Mouse (Mus musculus) ovary, postnatal 10 days (tissue): ENCODE measurements around the gene Foxr1.
A peak's percentile ranks its signal among the peaks of the same experiment; 100 is the strongest.
"Not testable (repeated sequence)": the region's sequence is repeated elsewhere in the genome, so short reads cannot be mapped to it uniquely, and the experiment has no call there.

Experiments used
- DNase-seq: peaks from one replicate; pipeline ENCODE4 v3.0.0; 2022; ENCODE audit warnings: low spot score

Foxr1 gene

GRCm38 (mm10) chr9:44477339-44478228 is 36.6 kb upstream of the Foxr1 start:
- DNase-seq: peak; percentile 21

- no peak for DNase-seq
These were observed 35.0 kb upstream of the Foxr1 start for GRCm38 (mm10) chr9:44475936-44476335.

DNA sequence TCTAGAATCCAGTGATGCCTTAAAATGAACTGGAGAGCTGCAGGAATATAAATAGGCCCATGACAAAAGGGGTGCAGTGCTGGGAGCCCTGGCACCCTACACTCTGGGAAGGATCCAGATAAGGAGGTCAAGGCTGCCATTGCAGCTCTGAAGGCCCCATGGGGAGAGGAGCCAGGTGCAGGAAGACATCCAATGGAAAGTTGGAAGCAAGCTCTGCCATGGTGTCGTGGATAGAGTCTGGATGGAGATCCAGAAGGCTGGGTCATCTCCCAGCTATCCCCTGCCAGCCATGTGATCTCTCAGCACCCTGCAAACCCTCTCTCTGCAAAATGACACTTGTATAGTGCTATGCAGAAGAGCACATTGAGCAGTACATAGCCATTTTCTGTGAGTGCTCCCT is 33.4 kb upstream of the Foxr1 start:
- DNase-seq: no peak

- DNase-seq: no peak
These were observed 32.2 kb upstream of the Foxr1 start for GRCm38 (mm10) chr9:44473184-44473583.

- DNase-seq: no peak
These were observed 27.9 kb upstream of the Foxr1 start for GRCm38 (mm10) chr9:44468800-44469199.

DNA sequence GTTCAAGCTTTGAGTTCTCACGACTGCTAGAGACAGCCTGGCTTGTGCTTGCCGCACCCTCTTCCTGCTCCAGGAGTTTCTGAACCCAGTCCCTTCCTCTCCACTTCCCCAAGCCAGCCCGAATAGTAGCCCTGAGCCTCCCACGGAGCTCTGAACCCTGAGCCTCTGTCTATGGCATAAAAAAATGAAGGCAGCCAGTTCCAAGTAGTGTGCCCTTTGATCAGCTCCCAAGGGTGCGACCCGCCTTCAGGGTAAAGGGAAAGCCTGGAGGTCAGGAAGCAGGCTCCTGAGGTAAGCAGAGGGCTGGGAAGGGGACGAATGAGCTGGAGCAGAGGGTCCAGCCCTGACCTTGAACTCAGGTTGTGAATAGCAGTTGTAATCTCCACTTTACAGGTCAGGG is 27.3 kb upstream of the Foxr1 start:
- no peak for DNase-seq

- no peak for DNase-seq
These were observed 21.0 kb upstream of the Foxr1 start for GRCm38 (mm10) chr9:44461950-44462349.

DNA sequence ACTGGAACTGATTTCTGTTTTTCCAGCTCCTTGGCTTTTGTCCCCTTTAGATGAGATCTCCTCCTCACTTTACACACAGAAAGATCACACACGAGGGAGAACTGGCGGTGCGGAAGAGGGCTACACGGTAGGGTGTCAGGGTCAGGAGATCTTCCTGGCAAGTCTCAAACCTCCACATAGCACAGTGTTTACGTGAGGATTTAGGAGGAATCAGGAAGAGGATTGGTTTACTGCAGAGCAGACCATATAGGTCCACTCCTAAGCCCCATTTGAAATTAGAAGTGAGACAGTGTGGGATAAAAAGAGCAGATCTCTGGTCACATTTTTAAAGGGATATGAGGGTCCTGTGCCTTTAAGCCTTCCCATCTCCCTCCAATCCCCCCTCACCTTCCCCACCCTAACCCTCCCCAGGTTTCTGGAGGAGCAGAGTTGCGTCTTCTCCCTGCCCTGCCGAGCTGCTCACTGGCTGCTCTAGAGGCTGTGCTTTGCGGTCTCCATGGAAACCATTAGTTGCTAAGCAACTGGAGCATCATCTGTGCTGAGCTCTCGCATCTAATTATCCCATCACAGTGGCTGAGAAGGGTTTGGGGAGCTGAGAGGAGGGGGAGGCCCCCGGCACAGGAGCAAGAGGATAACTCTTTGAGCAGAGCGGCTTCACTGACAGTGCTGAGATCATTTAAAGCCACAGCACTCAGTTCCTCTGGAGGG is 16.3 kb upstream of the Foxr1 start:
- DNase-seq: no peak

- DNase-seq: no peak
These were observed 13.9 kb upstream of the Foxr1 start, which contains the start of gene Upk2 for GRCm38 (mm10) chr9:44454891-44455220. Gene Upk2, minus strand, starts transcription at chr9:44454976.

GRCm38 (mm10) chr9:44454132-44454890 is 13.4 kb upstream of the Foxr1 start:
- DNase-seq: peak; percentile 63

DNA sequence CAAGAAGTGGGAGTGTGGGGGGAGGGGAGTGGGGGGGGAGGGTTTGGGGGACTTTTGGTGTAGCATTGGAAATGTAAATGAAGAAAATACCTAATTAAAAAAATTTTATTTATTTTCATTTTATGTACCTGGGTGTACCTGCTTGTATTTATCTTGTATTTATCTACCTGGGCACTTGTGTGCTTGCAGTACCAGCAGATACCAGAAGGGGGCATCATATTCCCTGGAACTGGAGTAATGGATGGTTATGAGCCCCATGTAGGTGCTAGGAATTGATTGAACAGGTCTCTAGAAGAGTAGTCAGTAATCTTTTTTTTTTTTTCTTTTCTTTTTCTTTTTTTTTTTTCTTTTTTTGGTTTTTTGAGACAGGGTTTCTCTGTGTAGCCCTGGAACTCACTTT is 9.5 kb upstream of the Foxr1 start:
- DNase-seq: no peak

- DNase-seq: not testable (repeated sequence)
These were observed 3.6 kb upstream of the Foxr1 start for GRCm38 (mm10) chr9:44444402-44445025.

- DNase-seq: no peak
These were observed 5.2 kb downstream of the Foxr1 start for GRCm38 (mm10) chr9:44435747-44436146.

- no peak for DNase-seq
These were observed 8.3 kb downstream of the Foxr1 start for GRCm38 (mm10) chr9:44432577-44433185.

DNA sequence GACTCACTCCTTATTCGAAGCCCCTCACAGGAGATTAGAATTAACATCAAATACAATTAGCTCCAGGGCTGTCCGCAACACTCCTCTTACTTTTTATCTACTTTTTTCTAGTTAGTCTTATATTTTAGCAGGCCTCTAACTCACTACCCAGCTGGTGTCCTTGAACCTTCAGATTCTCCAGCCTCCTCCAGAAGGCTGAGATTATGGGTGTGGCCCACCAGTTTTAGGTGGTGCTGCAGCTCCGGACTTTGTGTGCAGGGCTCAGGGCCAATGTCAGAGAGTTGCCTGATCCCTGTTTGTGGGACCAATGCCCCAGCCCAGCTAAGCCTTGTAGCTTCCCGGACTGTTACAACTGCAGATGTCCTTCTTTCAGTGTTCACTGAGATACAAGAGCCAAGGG is 17.4 kb downstream of the Foxr1 start:
- DNase-seq: no peak

DNA sequence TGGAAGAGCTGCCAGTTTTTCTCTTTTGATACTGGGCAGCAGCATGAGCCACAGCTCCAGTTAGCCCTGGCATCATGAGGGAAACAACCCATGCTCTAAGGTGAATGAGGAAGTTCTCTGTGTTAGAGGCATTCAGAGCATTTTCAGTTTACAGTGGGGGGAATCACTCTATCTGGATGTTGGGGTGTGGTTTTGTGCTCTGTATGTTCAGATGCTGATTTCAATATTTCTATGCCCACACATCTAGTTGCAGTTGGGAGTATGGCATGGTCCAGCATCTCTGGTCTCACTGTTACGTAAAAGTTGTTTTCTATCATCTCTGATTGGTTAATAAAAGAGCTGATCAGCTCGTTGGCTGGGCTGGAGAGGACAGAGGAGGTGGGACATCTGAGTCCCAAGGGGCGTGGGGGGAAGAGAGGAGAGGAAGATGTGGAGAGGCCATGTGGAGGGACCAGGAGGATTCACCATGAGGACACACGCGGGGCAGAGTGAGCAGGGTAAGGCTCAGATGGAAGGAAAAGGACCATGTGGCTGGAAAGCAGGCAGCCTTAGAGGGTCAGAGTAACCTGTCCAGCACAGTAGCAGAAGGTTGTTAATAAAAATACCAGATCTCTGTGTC is 20.5 kb downstream of the Foxr1 start:
- DNase-seq: no peak

DNA sequence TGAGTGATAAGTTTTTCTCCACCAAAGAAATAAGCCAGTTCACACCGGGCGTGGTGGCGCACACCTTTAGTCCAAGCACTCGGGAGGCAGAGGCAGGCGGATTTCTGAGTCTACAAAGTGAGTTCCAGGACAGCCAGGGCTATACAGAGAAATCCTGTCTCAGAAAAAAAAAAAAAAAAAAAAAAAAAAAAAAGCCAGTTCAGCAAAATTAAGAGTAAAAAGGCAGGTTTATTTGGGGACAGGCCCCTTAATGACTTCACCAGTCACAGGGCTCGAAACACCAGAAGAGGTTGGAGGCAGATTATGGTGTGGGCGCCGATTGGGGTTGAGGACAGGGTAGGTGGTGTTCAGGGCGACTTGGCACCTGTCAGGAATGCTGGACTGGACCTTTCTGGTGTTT is 21.2 kb downstream of the Foxr1 start:
- not testable (repeated sequence) for DNase-seq

GRCm38 (mm10) chr9:44418519-44419385 is 22.2 kb downstream of the Foxr1 start, which contains the start of gene Ccdc84:
Gene Ccdc84, minus strand, starts transcription at chr9:44418569.
- DNase-seq: no peak

GRCm38 (mm10) chr9:44417892-44418363 is 23.0 kb downstream of the Foxr1 start:
- peak; percentile 92 for DNase-seq
